Comparison of ENCODE assay signal across 15 mouse cellular contexts in genomic region chr5:140900866-140901265, GRCm38 (mm10).
DNase-seq lines count a peak whose midpoint lies in the region; ATAC-seq and TF ChIP-seq lines count a peak whose summit lies in the region.
"Had no signal": no experiment of that assay in that cellular context is flagged by ENCODE, and none has a peak within 500 bp of the region (broad histone marks: within the 10 kb centered on the region; RNA-seq: fewer than 3 reads in every experiment).

No protein-coding gene starts in this region.

- H3K4me2 ChIP-seq in intestine, postnatal 0 days (replicated peaks; ENCODE audit: low read depth) = no peak overlapping the region
- H3K4me2 ChIP-seq in intestine, embryonic 16.5 days (ENCODE audit: low read depth, low read length) = no peak overlapping the region
- H3K4me2 ChIP-seq: embryonic facial prominence, embryonic 13.5 days; limb, embryonic 13.5 days had no signal

- 80% methylated on average over 13 of the region's 13 CpGs for WGBS in intestine, postnatal 0 days
- 76% methylated on average over 13 of the region's 13 CpGs for WGBS in intestine, embryonic 16.5 days
- 87% methylated on average over 13 of the region's 13 CpGs for WGBS in hindbrain, embryonic 10.5 days

- no peak overlapping the region for H3K27ac ChIP-seq in intestine, postnatal 0 days (ENCODE audit: low read depth, low read length)
- H3K27ac ChIP-seq in intestine, embryonic 16.5 days (ENCODE audit: low read length) = no peak overlapping the region
- no peak overlapping the region for H3K27ac ChIP-seq in ES-Bruce4 (ENCODE audit: insufficient read depth, low read length)
- H3K27ac ChIP-seq in hindbrain, embryonic 10.5 days = no peak overlapping the region
- H3K27ac ChIP-seq: embryonic facial prominence, embryonic 13.5 days; hindbrain, postnatal 0 days; limb, embryonic 13.5 days had no signal

- peak; percentile 39 for TF ChIP-seq CTCF in intestine, postnatal 0 days (IDR thresholded peaks at IDR 0.05; ENCODE audit: low read depth)
- peak; percentile 28 for TF ChIP-seq CTCF in ES-Bruce4 (IDR thresholded peaks at IDR 0.05; ENCODE audit: low read depth, low read length)

- H3K4me3 ChIP-seq in intestine, postnatal 0 days (ENCODE audit: low read depth, low read length) = no peak overlapping the region
- H3K4me3 ChIP-seq in intestine, embryonic 16.5 days (ENCODE audit: low read length) = no peak overlapping the region
- H3K4me3 ChIP-seq in ES-Bruce4 (ENCODE audit: low read depth, low read length) = no peak overlapping the region
- no peak overlapping the region for H3K4me3 ChIP-seq in hindbrain, embryonic 10.5 days
- H3K4me3 ChIP-seq: embryonic facial prominence, embryonic 13.5 days; limb, embryonic 13.5 days had no signal

- H3K36me3 ChIP-seq in intestine, postnatal 0 days (ENCODE audit: control insufficient read depth, insufficient read depth) = no peaks in the 10 kb centered on the region
- no peaks in the 10 kb centered on the region for H3K36me3 ChIP-seq in intestine, embryonic 16.5 days (ENCODE audit: control insufficient read depth, insufficient read depth, low read length)
- no peaks in the 10 kb centered on the region for H3K36me3 ChIP-seq in ES-Bruce4 (ENCODE audit: control insufficient read depth, insufficient read depth, low read length, poor library complexity, severe bottlenecking)
- H3K36me3 ChIP-seq in hindbrain, embryonic 10.5 days = no peaks in the 10 kb centered on the region
- H3K36me3 ChIP-seq: embryonic facial prominence, embryonic 13.5 days; limb, embryonic 13.5 days had no signal

- DNase-seq in adrenal gland, postnatal 10 days = peak; percentile 46
- no peak for DNase-seq in adrenal gland, postnatal 4 days (ENCODE audit: low spot score in 2 of 2)
- DNase-seq in lung, postnatal 10 days = peak; percentile 79
- no peak for DNase-seq in hindbrain, embryonic 10.5 days (ENCODE audit: low spot score)
- DNase-seq in left cerebral cortex, postnatal 25 days (ENCODE audit: low spot score in 2 of 2) = no peak
- DNase-seq: cerebellum, postnatal 25 days; layer of hippocampus, adult 9-11 months; right cerebral cortex, postnatal 4 days had no signal

- ATAC-seq in intestine, postnatal 0 days = no peak
- ATAC-seq in intestine, embryonic 16.5 days = no peak
- ATAC-seq: forebrain, embryonic 14.5 days; hindbrain, postnatal 0 days had no signal

- H3K9ac ChIP-seq in intestine, postnatal 0 days (ENCODE audit: low read depth, low read length) = no peak overlapping the region
- H3K9ac ChIP-seq in intestine, embryonic 16.5 days (ENCODE audit: low read depth, low read length) = no peak overlapping the region
- no peak overlapping the region for H3K9ac ChIP-seq in ES-Bruce4 (ENCODE audit: low read depth, poor library complexity, severe bottlenecking)
- H3K9ac ChIP-seq: embryonic facial prominence, embryonic 13.5 days; limb, embryonic 13.5 days had no signal

- no peaks in the 10 kb centered on the region for H3K27me3 ChIP-seq in intestine, postnatal 0 days (replicated peaks; ENCODE audit: control insufficient read depth, insufficient read depth, low read length)
- H3K27me3 ChIP-seq in intestine, embryonic 16.5 days (replicated peaks; ENCODE audit: control insufficient read depth, insufficient read depth, low read length) = no peaks in the 10 kb centered on the region
- H3K27me3 ChIP-seq in ES-Bruce4 (ENCODE audit: control insufficient read depth, insufficient read depth, low read length, poor library complexity, severe bottlenecking) = no peaks in the 10 kb centered on the region
- no peaks in the 10 kb centered on the region for H3K27me3 ChIP-seq in hindbrain, embryonic 10.5 days (ENCODE audit: insufficient read depth, poor library complexity, severe bottlenecking)
- H3K27me3 ChIP-seq: embryonic facial prominence, embryonic 13.5 days; limb, embryonic 13.5 days had no signal

- no peaks in the 10 kb centered on the region for H3K4me1 ChIP-seq in intestine, postnatal 0 days (replicated peaks; ENCODE audit: control insufficient read depth, insufficient read depth, low read length)
- H3K4me1 ChIP-seq in intestine, embryonic 16.5 days (ENCODE audit: control insufficient read depth, insufficient read depth, low read length) = no peaks in the 10 kb centered on the region
- no peaks in the 10 kb centered on the region for H3K4me1 ChIP-seq in ES-Bruce4 (ENCODE audit: control insufficient read depth, insufficient read depth, low read length)
- no peaks in the 10 kb centered on the region for H3K4me1 ChIP-seq in hindbrain, embryonic 10.5 days (replicated peaks)
- H3K4me1 ChIP-seq: embryonic facial prominence, embryonic 13.5 days; limb, embryonic 13.5 days had no signal

- H3K9me3 ChIP-seq in intestine, postnatal 0 days (ENCODE audit: control insufficient read depth) = no peaks in the 10 kb centered on the region
- H3K9me3 ChIP-seq in intestine, embryonic 16.5 days (ENCODE audit: control insufficient read depth, low read length) = no peaks in the 10 kb centered on the region
- no peaks in the 10 kb centered on the region for H3K9me3 ChIP-seq in ES-Bruce4 (replicated peaks; ENCODE audit: control insufficient read depth, insufficient read depth, low read length, poor library complexity, severe bottlenecking)
- no peaks in the 10 kb centered on the region for H3K9me3 ChIP-seq in hindbrain, embryonic 10.5 days
- H3K9me3 ChIP-seq: embryonic facial prominence, embryonic 13.5 days; limb, embryonic 13.5 days had no signal

- intact Hi-C loops in left cerebral cortex, postnatal 25 days (cut with DNase I) = no loop called here

- no peak for TF ChIP-seq EP300 in ES-Bruce4 (IDR thresholded peaks at IDR 0.05; ENCODE audit: insufficient read depth, low read depth, low read length)

- no peak for TF ChIP-seq POLR2A in ES-Bruce4 (IDR thresholded peaks at IDR 0.05; ENCODE audit: insufficient read depth, low read length)

Comparison
In these comparisons a context has a peak if more than half of its experiments do, and no peak if none do; other contexts are left out.
1. DNase-seq: peak in adrenal gland, postnatal 10 days (single experiment) and lung, postnatal 10 days (single experiment); none in adrenal gland, postnatal 4 days (0 of 2), hindbrain, embryonic 10.5 days (single experiment) and left cerebral cortex, postnatal 25 days (0 of 2).